Mouse (Mus musculus): ENCODE results near the gene Fam149b.
A peak's percentile ranks its signal among the peaks of the same experiment; 100 is the strongest.

DNA sequence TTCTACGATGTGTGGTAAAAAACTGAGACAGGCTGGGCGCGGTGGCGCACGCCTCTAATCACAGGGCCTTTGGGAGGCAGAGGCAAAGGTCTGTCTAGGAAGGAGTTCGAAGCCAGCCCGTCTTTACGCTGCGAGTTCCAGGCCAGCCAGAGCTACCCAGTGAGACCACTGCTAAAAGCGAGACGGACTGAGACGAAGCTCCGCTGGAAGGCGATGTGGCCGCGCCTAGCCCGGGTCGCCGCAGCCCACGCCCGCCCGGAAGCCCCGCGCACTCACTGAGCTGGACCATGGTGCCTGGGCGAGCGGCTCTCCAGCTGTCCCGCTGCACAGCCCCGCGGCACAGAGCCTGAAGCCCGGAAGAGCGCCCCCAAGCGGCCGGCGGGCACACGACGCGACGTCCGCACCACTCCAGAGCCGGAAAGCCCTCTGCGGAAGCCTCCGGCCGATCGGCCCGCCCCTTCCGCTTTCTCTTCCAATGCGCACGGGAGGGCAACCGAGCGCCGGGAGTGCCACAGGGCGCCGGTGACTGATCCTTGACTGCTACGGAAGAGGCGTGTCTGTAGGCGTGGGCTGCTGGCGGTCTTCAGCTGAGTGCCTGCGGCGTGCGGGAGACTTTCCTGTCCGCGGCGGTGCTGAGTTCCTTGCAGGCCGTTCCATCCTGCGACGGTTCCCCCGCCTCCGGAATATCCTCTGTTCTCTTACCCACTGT lies 45.4 kb downstream of the Fam149b start, which contains the start of gene Mrps16:
- TF ChIP-seq POLR2A (IDR thresholded peaks at IDR 0.05; ENCODE audit: control insufficient read depth, low read depth, low read length) (peak; percentile 82), CTCF (IDR thresholded peaks at IDR 0.05; ENCODE audit: control insufficient read depth, insufficient read depth, insufficient replicate concordance, low read depth, low read length) (peak; percentile 75)

Data from testis, adult 2 months (tissue).